Mouse (Mus musculus) spleen, adult 2 months (tissue): ENCODE results near the gene Tmem121. TPM values are rescaled to one million over a fixed set of nuclear protein-coding genes. Genes with fewer than 3 reads are reported as not detected.
A peak's percentile ranks its signal among the peaks of the same experiment; 100 is the strongest.

Experiments
- DNase-seq, 2 experiments: peaks; one replicate each; pipeline versions ENCODE4 v3.0.0 to v3.0.0-alpha.2; 2012 to 2021; ENCODE audit warnings: low spot score in 2 of 2, low read depth in 1 of 2
- H3K27ac ChIP-seq: fragments of 200-500 bp; 2 replicates; pipeline ENCODE4 v1.5.1; 2012; ENCODE audit warnings: low read length, inconsistent platforms; ENCODE audit not compliant: insufficient read depth
- H3K27me3 ChIP-seq: fragments of 200-500 bp; 2 replicates; pipeline ENCODE4 v1.6.1; 2012; ENCODE audit warnings: mild to moderate bottlenecking, moderate library complexity, low read length, inconsistent platforms; ENCODE audit not compliant: control insufficient read depth, insufficient read depth
- H3K36me3 ChIP-seq: fragments of 200-500 bp; 2 replicates; pipeline ENCODE4 v1.6.1; 2012; ENCODE audit warnings: mild to moderate bottlenecking, low read length, inconsistent platforms; ENCODE audit not compliant: control insufficient read depth, insufficient read depth
- H3K4me1 ChIP-seq: fragments of 200-500 bp; 2 replicates; pipeline ENCODE4 v1.6.1; 2011; ENCODE audit warnings: inconsistent platforms; ENCODE audit not compliant: control insufficient read depth, insufficient read depth, insufficient read length
- H3K4me3 ChIP-seq: fragments of 200-500 bp; 2 replicates; pipeline ENCODE4 v1.5.1; 2011; ENCODE audit warnings: mild to moderate bottlenecking, inconsistent platforms; ENCODE audit not compliant: insufficient read depth, insufficient read length; ENCODE audit errors: extremely low read depth
- CTCF ChIP-seq: fragments of 200-500 bp; IDR thresholded peaks from 2 replicates; pipeline ENCODE4 v1.5.1; 2011; ENCODE audit warnings: mild to moderate bottlenecking, inconsistent platforms; ENCODE audit not compliant: insufficient read depth, insufficient read length, insufficient replicate concordance; ENCODE audit errors: extremely low read depth
- POLR2A ChIP-seq: fragments of 200-500 bp; IDR thresholded peaks from 2 replicates; pipeline ENCODE4 v1.6.1; 2011; ENCODE audit warnings: low read depth, low read length, inconsistent platforms
- WGBS: fragments of 180-500 bp; shearing (Covaris S2); methylation state at CpG from one replicate; pipeline ENCODE4 v1.1.7; 2018; 5-methylcytosine and 5-hydroxymethylcytosine counted together
- polyA plus RNA-seq: library from polyadenylated mRNA; depleted of rRNA; stranded (reverse); fragments of >200 nt; gene quantifications from 2 replicates; pipeline ENCODE4 v1.2.3, GENCODE M21; 2012

Tmem121 gene
- polyA plus RNA-seq, 1 experiment = 1.7 TPM

GRCm38 (mm10) chr12:113201301-113201700 lies 15.6 kb downstream of the Tmem121 start:
- Histone ChIP-seq H3K4me3 (no peak overlapping the region), H3K27ac (no peak overlapping the region), H3K27me3 (no peaks in the 10 kb centered on the region), H3K4me1 (no peaks in the 10 kb centered on the region), H3K36me3 (no peaks in the 10 kb centered on the region)
- TF ChIP-seq POLR2A = no peak
- DNase-seq = no peak
- 89% methylated on average over 4 of the region's 4 CpGs for WGBS

- DNase-seq = no peak
- no peaks in the 10 kb centered on the region for H3K36me3 ChIP-seq
- H3K4me1 ChIP-seq = no peaks in the 10 kb centered on the region
- H3K4me3 ChIP-seq = no peak overlapping the region
- no peaks in the 10 kb centered on the region for H3K27me3 ChIP-seq
- TF ChIP-seq CTCF (no peak), POLR2A (no peak)
- H3K27ac ChIP-seq = no peak overlapping the region
Measured at GRCm38 (mm10) chr12:113202008-113202407, 16.3 kb downstream of the Tmem121 start.

GRCm38 (mm10) chr12:113203522-113203921 lies 17.8 kb downstream of the Tmem121 start:
- DNase-seq = no peak
- Histone ChIP-seq H3K27me3 (no peaks in the 10 kb centered on the region), H3K4me1 (no peaks in the 10 kb centered on the region), H3K36me3 (no peaks in the 10 kb centered on the region), H3K4me3 (no peak overlapping the region), H3K27ac (no peak overlapping the region)
- 85% methylated on average over 7 of the region's 7 CpGs for WGBS
- no peak for TF ChIP-seq CTCF
- TF ChIP-seq POLR2A = no peak

GRCm38 (mm10) chr12:113205251-113205942 lies 19.7 kb downstream of the Tmem121 start:
- 90% methylated on average over 7 of the region's 7 CpGs for WGBS
- Histone ChIP-seq H3K4me1 (no peaks in the 10 kb centered on the region), H3K4me3 (no peak overlapping the region), H3K36me3 (no peaks in the 10 kb centered on the region), H3K27ac (no peak overlapping the region), H3K27me3 (no peaks in the 10 kb centered on the region)
- TF ChIP-seq POLR2A (no peak), CTCF (peak; percentile 4; the same call in 1 of the 2 replicates)
- DNase-seq = no peak

- no peak overlapping the region for H3K4me3 ChIP-seq
- no peak for DNase-seq
- H3K27me3 ChIP-seq = no peaks in the 10 kb centered on the region
- WGBS = 67% methylated on average over 6 of the region's 6 CpGs
- no peak for TF ChIP-seq POLR2A
- TF ChIP-seq CTCF = no peak
- H3K36me3 ChIP-seq = no peaks in the 10 kb centered on the region
- H3K4me1 ChIP-seq = no peaks in the 10 kb centered on the region
- H3K27ac ChIP-seq = no peak overlapping the region
Measured at GRCm38 (mm10) chr12:113207737-113208136, 22.0 kb downstream of the Tmem121 start.

GRCm38 (mm10) chr12:113210586-113211378 lies 25.1 kb downstream of the Tmem121 start:
- H3K4me1 ChIP-seq = no peaks in the 10 kb centered on the region
- H3K36me3 ChIP-seq = no peaks in the 10 kb centered on the region
- H3K4me3 ChIP-seq = no peak overlapping the region
- 88% methylated on average over 17 of the region's 17 CpGs for WGBS
- no peak for DNase-seq
- TF ChIP-seq POLR2A = no peak
- no peak for TF ChIP-seq CTCF
- H3K27ac ChIP-seq = no peak overlapping the region
- H3K27me3 ChIP-seq = no peaks in the 10 kb centered on the region

GRCm38 (mm10) chr12:113211772-113212171 lies 26.0 kb downstream of the Tmem121 start:
- Histone ChIP-seq H3K4me1 (no peaks in the 10 kb centered on the region), H3K27me3 (no peaks in the 10 kb centered on the region), H3K27ac (no peak overlapping the region), H3K36me3 (no peaks in the 10 kb centered on the region), H3K4me3 (no peak overlapping the region)
- 80% methylated on average over 5 of the region's 5 CpGs for WGBS
- no peak for DNase-seq
- no peak for TF ChIP-seq POLR2A
- no peak for TF ChIP-seq CTCF
